Mouse (Mus musculus): ENCODE measurements around the gene Lbhd2.

Lbhd2 gene

DNA sequence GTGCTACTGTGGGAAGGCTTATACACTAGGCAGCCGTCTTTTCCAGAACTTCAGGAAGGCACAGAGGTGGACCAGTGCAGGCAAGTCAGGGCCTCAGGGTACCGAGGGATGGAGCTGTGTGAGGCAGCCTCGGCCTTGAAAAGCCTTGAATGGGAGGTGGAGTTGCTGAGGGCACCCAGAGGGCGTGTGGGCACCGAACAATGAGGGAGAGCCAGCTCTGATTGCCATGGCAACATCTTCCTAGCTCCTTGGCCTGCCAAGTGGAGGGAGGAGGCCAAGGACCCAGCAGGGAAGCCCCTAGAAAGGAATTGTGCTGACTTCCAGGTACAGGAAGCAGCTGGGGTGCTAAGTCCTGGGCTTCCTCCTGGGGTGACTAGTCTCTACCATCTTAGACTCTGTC, 3.0 kb downstream of the Lbhd2 start:
- no peak for DNase-seq (ENCODE audit: low spot score in 2 of 2)

DNA sequence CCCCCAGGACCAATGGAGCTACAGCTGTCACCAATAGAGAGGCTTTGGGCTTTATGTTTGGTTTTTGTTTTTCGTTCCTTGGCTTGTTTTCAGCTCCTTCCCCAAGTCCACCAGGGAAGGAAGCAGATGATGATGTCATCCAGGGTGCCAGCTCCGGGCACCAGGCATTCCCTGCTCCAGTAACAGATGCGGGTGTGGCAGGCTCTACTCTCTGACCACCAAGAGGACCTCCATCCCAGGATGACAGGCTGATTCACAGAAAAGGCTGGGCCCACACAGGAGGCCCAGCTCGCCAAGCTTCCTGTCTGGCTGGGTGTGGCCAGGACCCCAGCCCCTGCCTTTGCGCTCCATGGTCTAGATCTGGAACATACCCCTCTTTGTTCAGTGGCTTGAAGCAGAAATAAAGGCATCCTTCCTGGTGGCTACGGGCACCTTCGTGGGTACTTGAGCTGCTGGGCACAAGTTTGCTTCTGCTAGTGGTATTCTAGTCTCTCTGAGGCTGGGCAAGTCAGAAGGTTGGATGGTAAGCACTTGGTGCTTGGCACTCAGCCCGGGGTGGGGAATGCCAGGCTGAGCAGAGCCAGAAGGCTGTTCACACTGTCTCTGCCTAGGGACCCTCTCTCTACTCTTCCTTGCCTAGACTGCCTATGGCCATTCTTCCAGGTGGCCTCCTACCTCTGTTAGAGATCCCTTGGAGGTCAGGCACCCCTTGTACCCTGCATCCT, 5.2 kb downstream of the Lbhd2 start:
- DNase-seq (ENCODE audit: low spot score in 2 of 2) = no peak

GRCm38 (mm10) chr12:111412581-111413284, 6.1 kb downstream of the Lbhd2 start:
- no peak for DNase-seq (ENCODE audit: low spot score in 2 of 2)

DNA sequence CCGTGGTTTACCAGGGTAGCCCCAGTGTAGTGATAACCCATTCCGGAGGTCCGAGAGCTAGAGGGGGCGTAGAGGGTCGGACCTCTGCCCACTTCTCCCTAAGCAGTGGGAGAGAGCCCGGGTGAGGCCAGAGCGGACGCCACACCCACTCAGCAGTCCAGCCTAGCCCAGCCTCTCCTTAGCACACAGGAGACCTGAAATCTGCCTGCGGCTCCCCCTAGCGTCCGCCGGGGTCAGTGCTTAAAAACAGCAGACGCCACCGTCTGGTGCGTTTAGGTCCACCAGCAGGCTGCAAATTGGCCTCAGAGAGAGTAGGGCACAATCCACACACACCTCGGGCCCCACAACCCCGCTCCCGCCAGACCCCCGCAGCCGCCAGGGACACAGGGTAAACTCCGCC, 6.7 kb downstream of the Lbhd2 start:
- peak; percentile 65 to 70 for DNase-seq (ENCODE audit: low spot score in 2 of 2)

GRCm38 (mm10) chr12:111416921-111417779, 10.5 kb downstream of the Lbhd2 start, which contains the start of gene Exoc3l4:
Exoc3l4 (plus strand) TSS chr12:111417017.
- no peak for DNase-seq (ENCODE audit: low spot score in 2 of 2)

DNA sequence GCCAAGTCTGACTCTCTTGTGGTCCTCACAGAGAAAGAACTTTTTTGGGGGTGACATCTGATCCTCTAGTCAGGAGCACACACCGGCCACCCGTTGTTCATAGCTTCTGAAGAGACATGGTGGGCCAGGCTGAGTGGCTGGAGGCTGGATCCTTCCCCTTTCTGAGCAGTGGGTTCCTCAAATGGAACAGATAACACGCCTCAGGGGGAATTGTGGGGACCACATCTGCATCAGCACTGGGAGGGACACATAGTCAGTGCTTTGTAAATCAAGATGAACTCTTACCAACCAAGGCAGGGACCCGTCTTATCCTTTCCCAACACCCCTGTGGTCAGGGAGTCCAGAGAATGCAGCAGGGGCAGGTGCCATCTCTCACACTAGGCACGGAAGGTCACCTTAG, 13.3 kb downstream of the Lbhd2 start:
- DNase-seq (ENCODE audit: low spot score in 2 of 2) = no peak

GRCm38 (mm10) chr12:111420946-111421709, 14.5 kb downstream of the Lbhd2 start:
- DNase-seq (ENCODE audit: low spot score in 2 of 2) = no peak

GRCm38 (mm10) chr12:111422852-111423251, 16.2 kb downstream of the Lbhd2 start:
- no peak for DNase-seq (ENCODE audit: low spot score in 2 of 2)

- DNase-seq (ENCODE audit: low spot score in 2 of 2) = no peak
Measured at GRCm38 (mm10) chr12:111423570-111424129, 17.0 kb downstream of the Lbhd2 start.

DNA sequence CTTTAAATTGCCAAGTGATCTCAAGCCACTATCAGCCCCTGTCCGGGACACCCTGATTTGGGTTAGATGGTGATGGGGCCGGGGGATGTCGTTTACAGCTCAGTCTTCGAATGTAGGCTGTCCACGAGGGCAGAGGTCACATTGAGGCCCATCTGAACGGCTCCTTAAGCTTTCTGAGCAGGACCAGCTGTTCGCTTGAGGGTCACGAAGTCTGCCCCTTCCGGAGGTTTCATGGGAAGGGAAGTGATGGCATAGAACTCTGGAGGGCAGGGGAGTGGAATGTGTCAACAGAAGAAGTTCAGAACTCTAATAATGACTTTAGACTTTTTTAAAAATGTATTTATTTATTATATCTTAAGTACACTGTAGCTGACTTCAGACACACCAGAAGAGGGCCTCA, 17.9 kb downstream of the Lbhd2 start:
- no peak for DNase-seq (ENCODE audit: low spot score in 2 of 2)

DNA sequence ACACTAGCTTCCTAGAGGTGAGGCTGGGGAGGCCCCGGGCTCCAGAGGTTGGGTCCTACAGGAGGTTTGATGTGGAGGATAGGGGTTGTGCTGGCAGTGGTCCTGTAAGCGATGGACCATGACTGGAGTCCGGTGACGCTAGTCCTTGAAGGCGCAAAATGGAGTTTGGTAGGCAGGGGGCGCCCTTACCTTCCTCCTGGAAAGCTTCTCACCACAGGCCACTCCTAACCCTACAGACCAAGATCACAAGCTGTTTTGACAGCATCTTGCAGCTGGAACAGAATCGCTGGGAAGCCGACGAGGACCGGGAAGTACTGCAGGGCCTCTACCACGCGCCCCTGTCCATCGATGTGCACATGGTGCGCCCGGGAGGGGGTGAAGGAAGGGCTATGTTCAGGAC, 18.6 kb downstream of the Lbhd2 start:
- peak in 1 of 2 experiments; percentile 26 for DNase-seq (ENCODE audit: low spot score in 2 of 2)

- peak; percentile 51 to 63 for DNase-seq (ENCODE audit: low spot score in 2 of 2)
Measured at GRCm38 (mm10) chr12:111425789-111426460, 19.3 kb downstream of the Lbhd2 start.

DNA sequence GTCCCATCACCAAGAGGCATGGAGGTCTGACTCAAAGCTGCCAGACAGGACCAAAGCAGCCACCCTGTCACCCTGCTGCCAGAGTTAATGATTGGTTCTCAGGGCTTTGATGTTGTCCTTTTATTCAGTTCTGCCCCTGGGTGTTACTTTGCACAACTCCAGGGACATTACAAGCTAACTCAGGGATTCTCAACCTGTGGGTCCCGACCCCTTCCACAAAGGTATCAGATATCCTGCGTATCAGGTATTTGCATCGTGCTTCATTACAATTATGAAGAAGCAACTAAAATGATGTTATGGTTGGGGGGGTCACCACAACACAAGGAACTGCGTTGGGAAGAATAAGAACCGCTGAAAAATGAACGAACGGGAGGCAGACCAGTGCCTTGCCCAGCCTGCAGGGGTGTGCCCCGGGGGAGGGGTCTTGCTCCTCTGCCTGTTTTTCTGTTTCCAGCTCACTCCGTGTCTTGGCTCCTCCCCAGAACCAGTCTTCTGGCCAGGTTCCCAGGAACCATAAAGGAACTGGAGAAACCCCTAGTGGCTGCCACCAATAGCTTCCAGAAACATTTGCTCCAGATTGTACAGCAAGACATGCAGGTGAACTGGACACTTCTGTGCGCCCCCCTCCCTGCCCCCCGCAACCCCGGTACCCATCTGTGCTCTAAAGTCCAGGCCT, 21.0 kb downstream of the Lbhd2 start:
- DNase-seq (ENCODE audit: low spot score in 2 of 2) = no peak

GRCm38 (mm10) chr12:111428364-111428763, 21.8 kb downstream of the Lbhd2 start:
- no peak for DNase-seq (ENCODE audit: low spot score in 2 of 2)

DNA sequence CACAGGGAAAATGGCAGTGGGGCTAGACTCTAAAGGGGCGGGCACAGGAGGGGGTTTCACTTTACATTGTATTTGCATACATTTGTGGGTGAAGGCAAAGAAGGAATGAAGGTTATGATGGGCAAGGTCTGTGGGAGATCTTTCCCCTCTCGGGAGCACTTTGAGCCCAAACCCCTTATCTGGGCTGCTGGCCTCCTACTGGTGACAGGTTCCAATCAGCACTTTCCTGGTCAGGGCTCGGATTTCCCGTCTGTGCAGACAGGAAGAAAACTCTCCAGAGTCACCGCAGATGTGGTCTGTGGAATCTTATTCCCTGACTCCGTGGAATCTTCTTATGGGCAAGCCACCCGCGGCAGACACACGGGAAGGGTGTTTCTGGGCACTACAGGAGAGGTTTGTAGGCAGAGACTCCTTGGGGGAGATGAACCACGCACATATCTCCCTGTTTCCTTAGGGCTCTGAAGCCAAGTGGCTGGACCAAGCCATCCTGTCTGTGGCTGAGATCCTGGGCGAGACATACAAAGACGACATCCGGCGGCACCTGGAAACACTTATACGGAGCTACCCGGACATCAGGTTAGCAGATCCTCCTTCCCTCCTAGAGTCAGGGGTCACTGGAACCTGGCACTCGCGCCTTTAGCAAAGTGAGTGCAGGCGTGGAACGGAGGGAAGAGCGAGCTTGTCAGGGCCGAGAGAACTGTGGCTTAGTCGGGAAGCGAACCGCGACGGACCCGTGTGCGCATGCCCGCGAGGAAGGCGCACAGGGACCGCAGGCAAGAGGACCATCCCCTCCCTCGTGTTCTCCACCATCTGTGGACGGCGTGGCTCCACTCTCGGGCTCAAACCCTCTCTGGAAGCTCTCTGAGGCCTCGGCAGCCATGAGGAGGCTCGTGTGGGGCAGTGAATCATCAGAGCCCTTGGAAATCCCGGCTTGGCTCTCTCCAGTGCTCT, 22.6 kb downstream of the Lbhd2 start:
- DNase-seq (ENCODE audit: low spot score in 2 of 2) = no peak

GRCm38 (mm10) chr12:111430049-111430867, 23.6 kb downstream of the Lbhd2 start:
- no peak for DNase-seq (ENCODE audit: low spot score in 2 of 2)

GRCm38 (mm10) chr12:111430868-111431817, 24.5 kb downstream of the Lbhd2 start:
- DNase-seq (ENCODE audit: low spot score in 2 of 2) = no peak

Measured in natural killer cell, adult 2 months (primary cell).